ENCODE assay signal across 12 mouse cellular contexts in the genomic region with DNA sequence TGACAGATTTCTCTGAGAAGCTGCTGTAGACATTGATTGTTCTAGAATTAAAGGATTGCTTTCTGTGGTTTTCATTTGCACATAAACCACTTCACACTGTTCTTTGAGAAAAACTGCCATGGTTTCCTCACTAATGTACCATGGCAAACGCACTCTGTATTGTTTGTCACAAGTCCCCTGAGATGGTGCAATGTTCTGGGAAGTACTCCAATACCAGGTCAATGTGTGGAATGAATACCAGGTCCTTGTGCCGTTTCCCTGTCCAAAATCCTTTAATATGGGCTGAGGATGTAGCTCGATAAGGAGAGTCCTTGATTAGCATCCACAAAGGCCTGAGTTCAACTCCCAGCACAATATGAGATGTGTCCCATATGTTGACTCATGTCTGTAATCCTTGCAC.
"Had no signal": no experiment of that assay in that cellular context is flagged by ENCODE, and none has a peak within 500 bp of the region (broad histone marks: within the 10 kb centered on the region; RNA-seq: fewer than 3 reads in every experiment).

No protein-coding gene starts in this region.

- H3K4me3 ChIP-seq: layer of hippocampus, adult 2 months; limb, embryonic 13.5 days; liver, embryonic 13.5 days; midbrain, embryonic 13.5 days had no signal

- H3K36me3 ChIP-seq: limb, embryonic 13.5 days; liver, embryonic 13.5 days; midbrain, embryonic 13.5 days had no signal

- H3K27me3 ChIP-seq: limb, embryonic 13.5 days; liver, embryonic 13.5 days; midbrain, embryonic 13.5 days had no signal

- H3K9ac ChIP-seq: limb, embryonic 13.5 days; liver, embryonic 13.5 days; midbrain, embryonic 13.5 days had no signal

- DNase-seq: kidney, adult 18-20 months; kidney, postnatal 10 days; kidney, postnatal 4 days; left cerebral cortex, postnatal 4 days; liver, embryonic 13.5 days; lung, adult 18-20 months; right cerebral cortex, adult 18-20 months; right cerebral cortex, postnatal 25 days; thymus, postnatal 36 days had no signal

- H3K27ac ChIP-seq: layer of hippocampus, adult 2 months; limb, embryonic 13.5 days; liver, embryonic 13.5 days; midbrain, embryonic 13.5 days had no signal

- H3K4me1 ChIP-seq: limb, embryonic 13.5 days; liver, embryonic 13.5 days; midbrain, embryonic 13.5 days had no signal
